Mouse (Mus musculus) limb, embryonic 13.5 days (tissue): Measurements from ENCODE around the gene Creb5. TPM values are rescaled to one million over a fixed set of nuclear protein-coding genes. Genes with fewer than 3 reads are reported as not detected.
A peak's percentile ranks its signal among the peaks of the same experiment; 100 is the strongest.

ENCODE experiments used
- ATAC-seq: fragments of 200-750 bp; cut with Nextera tagmentation; 2 replicates; pipeline ENCODE4 v1.8.0; 2017; ENCODE audit warnings: low read depth, moderate number of reproducible peaks, moderate TSS enrichment; ENCODE audit not compliant: low FRiP score
- H3K27ac ChIP-seq: fragments of 300-500 bp; sonication (generic); 2 replicates; pipeline ENCODE4 v1.5.1; 2015; ENCODE audit warnings: inconsistent platforms, mild to moderate bottlenecking, moderate library complexity
- H3K27me3 ChIP-seq: fragments of 300-500 bp; sonication (generic); 2 replicates; pipeline ENCODE4 v1.6.1; 2015; ENCODE audit warnings: mild to moderate bottlenecking, inconsistent platforms
- H3K36me3 ChIP-seq: fragments of 300-500 bp; sonication (generic); 2 replicates; pipeline ENCODE4 v1.6.1; 2015; ENCODE audit warnings: inconsistent platforms, mild to moderate bottlenecking, moderate library complexity
- H3K4me1 ChIP-seq: fragments of 300-500 bp; sonication (generic); 2 replicates; pipeline ENCODE4 v1.6.1; 2015; ENCODE audit warnings: inconsistent platforms
- H3K4me2 ChIP-seq: fragments of 300-500 bp; sonication (generic); replicated peaks from 2 replicates; pipeline ENCODE4 v1.6.1; 2015; ENCODE audit warnings: inconsistent platforms, mild to moderate bottlenecking, moderate library complexity
- H3K4me3 ChIP-seq: fragments of 300-500 bp; sonication (generic); 2 replicates; pipeline ENCODE4 v1.5.1; 2015; ENCODE audit warnings: moderate library complexity, mild to moderate bottlenecking, inconsistent platforms
- H3K9ac ChIP-seq: fragments of 300-500 bp; sonication (generic); 2 replicates; pipeline ENCODE4 v1.6.1; 2015; ENCODE audit warnings: mild to moderate bottlenecking, inconsistent platforms
- H3K9me3 ChIP-seq: fragments of 300-500 bp; sonication (generic); 2 replicates; pipeline ENCODE4 v1.6.1; 2016; ENCODE audit warnings: inconsistent platforms
- WGBS: fragments of 180-500 bp; shearing (Covaris S2); methylation state at CpG from one replicate; pipeline ENCODE4 v1.1.7; 2015; 5-methylcytosine and 5-hydroxymethylcytosine counted together
- polyA plus RNA-seq: library from polyadenylated mRNA; unstranded; fragments of >200 nt; fragmentation: Nextera tagmentation; extraction: Ambion mirVana; gene quantifications from 2 replicates; pipeline ENCODE4 v1.2.1, GENCODE M21; 2015

The Creb5 gene
- polyA plus RNA-seq, 1 experiment from 2014 or later: 75.4 TPM

DNA sequence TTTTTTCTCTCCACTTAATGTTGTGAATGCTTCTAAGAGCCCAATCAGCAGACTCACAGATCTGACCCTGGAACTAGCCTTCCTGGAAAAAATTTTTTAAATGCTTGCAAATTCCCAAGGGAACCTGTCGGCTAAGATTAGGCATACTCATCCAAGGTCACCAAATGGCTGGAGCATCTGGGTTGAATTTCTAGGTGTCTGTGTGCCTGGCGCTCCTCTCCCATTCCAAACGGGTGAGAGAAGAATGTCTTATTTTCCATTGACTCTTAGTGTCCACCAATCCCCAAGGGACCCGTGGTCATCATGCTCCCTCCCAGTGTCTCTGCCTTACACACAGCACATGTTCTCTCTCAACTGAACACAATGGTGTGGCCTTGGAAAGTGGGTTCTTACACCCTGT is 244.4 kb downstream of the Creb5 start:
- 82% methylated on average over 4 of the region's 4 CpGs for WGBS
- Histone ChIP-seq H3K36me3 (no peaks in the 10 kb centered on the region), H3K9me3 (no peaks in the 10 kb centered on the region), H3K4me3 (no peak overlapping the region), H3K27ac (peak overlapping the region; percentile 93), H3K4me1 (peaks cover 48% of the 10 kb centered on the region), H3K4me2 (no peak overlapping the region), H3K9ac (no peak overlapping the region), H3K27me3 (no peaks in the 10 kb centered on the region)
- ATAC-seq: no peak

DNA sequence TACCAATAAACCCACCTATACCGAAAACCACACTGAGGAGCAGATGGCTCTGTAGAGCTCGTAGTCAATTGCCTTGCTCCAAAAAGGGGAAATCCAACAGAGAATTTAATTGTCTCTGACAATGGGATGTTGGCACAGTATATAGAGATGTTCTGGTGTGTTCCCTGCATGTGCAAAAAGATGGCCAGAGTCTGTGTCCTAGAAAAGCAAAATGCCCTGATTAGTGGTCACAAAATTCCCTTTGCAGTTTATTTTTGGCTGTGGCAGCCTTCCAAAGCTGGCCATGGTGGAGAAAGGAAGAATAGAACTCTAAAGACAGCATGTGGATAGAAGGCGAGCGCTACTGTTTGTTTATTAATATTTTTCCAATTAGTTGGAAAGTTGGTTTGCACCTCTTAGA is 250.5 kb downstream of the Creb5 start:
- WGBS: 91% methylated on average over 4 of the region's 4 CpGs
- H3K9me3 ChIP-seq: no peaks in the 10 kb centered on the region
- no peak for ATAC-seq
- H3K9ac ChIP-seq: no peak overlapping the region
- H3K4me3 ChIP-seq: no peak overlapping the region
- H3K4me2 ChIP-seq: no peak overlapping the region
- no peaks in the 10 kb centered on the region for H3K4me1 ChIP-seq
- H3K36me3 ChIP-seq: no peaks in the 10 kb centered on the region
- H3K27ac ChIP-seq: no peak overlapping the region
- H3K27me3 ChIP-seq: no peaks in the 10 kb centered on the region

DNA sequence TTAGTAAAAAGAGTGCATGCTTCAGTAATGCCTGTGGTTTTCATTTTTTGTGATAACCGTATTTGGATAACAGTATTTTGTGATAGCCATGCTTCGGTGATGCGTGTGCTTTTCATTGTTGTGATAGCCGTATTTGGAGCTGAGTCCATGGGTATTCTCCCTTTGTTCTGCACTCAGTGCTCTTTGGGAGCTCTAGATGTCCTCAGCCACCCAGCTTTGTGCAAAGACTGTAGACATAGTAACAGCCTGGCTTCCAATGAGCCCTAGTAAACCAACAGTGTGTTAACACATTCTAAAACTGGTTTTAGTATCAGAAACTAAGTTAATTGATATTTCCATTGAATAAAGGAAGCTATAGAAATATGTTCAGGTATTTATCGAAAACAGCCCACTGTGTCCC is 254.7 kb downstream of the Creb5 start:
- H3K4me1 ChIP-seq: peaks cover 16% of the 10 kb centered on the region
- H3K27me3 ChIP-seq: no peaks in the 10 kb centered on the region
- H3K4me2 ChIP-seq: no peak overlapping the region
- H3K9me3 ChIP-seq: no peaks in the 10 kb centered on the region
- H3K27ac ChIP-seq: no peak overlapping the region
- no peak overlapping the region for H3K9ac ChIP-seq
- H3K36me3 ChIP-seq: no peaks in the 10 kb centered on the region
- no peak for ATAC-seq
- no peak overlapping the region for H3K4me3 ChIP-seq
- WGBS: 92% methylated on average over 5 of the region's 5 CpGs

DNA sequence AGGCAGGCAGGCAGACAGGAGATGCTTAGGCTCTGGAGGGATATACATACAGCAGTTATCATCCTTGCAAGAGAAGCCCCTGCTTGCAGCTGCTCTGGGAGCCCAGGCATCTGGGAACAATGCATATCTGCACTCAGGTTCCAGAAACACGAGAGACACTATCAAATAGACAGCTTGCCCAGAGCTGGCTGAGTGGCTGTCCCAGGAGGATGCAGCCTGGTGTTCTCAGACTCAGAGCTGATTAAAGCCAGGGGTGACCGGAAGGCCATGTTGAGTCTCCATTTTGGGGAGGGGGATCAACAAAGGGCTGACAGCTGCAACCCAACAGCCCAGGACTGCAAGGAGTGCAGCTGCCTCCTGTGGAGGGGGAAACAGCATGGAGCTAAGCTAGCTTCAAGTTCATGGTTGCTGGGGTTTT is 258.4 kb downstream of the Creb5 start:
- no peaks in the 10 kb centered on the region for H3K9me3 ChIP-seq
- peak; percentile 82 for ATAC-seq
- H3K27ac ChIP-seq: peak overlapping the region; percentile 80

DNA sequence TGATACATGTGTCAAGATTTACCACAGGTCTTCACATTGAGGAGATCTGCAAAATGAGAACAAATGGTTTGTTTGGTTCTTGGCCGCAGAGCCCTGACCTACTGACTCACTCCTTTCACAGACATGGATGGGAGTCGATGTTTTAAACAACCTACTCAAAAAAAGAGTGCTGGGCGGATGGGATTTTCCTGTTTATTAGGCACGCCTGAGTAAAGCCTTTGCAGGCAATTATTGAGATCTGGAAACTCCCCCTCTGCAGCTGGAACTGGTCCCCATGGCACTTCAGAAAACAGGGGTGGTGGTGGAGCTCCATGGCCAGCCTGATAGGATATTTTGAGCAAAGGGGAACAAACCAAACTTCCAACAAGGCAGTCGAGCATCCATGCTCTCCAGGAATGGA is 258.9 kb downstream of the Creb5 start:
- Histone ChIP-seq H3K9ac (no peak overlapping the region), H3K4me2 (no peak overlapping the region)
- ATAC-seq: peak; percentile 7; the same call in 1 of the 2 replicates

More for the DNA sequence above, 258.4 kb downstream of the Creb5 start:
- Histone ChIP-seq H3K27me3 (no peaks in the 10 kb centered on the region), H3K4me1 (peaks cover 44% of the 10 kb centered on the region), H3K36me3 (no peaks in the 10 kb centered on the region), H3K9ac (no peak overlapping the region), H3K4me2 (no peak overlapping the region), H3K4me3 (no peak overlapping the region)
- WGBS: 11% methylated on average over 2 of the region's 2 CpGs

DNA sequence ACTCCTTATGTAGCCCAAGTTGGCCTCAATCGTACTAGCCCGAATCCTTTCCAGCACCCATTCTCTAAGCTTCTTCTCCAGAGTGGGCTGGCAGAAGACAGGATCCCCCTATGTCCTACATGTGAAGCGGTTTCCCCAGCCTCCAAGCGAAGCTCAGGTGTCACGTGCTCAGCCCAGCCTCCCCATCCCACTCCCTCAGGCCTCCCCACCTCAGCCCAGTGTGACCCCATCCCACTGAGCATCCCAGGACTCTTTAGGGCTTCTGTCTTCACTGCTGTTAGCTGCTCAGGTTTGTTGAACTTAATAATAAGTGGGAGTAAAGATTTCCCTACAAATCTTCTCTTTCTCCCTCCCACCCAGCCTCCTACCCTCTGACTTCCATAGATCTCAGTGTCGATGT is 261.2 kb downstream of the Creb5 start:
- 64% methylated on average over 6 of the region's 6 CpGs for WGBS
- Histone ChIP-seq H3K4me2 (no peak overlapping the region), H3K9me3 (no peaks in the 10 kb centered on the region), H3K27me3 (no peaks in the 10 kb centered on the region), H3K36me3 (no peaks in the 10 kb centered on the region), H3K4me1 (peaks cover 68% of the 10 kb centered on the region), H3K9ac (no peak overlapping the region), H3K4me3 (no peak overlapping the region), H3K27ac (peak overlapping the region; percentile 52; the same call in 1 of the 2 replicates)
- ATAC-seq: no peak

More for the DNA sequence above, 258.9 kb downstream of the Creb5 start:
- Histone ChIP-seq H3K27ac (peak overlapping the region; percentile 80), H3K27me3 (no peaks in the 10 kb centered on the region), H3K4me1 (peaks cover 49% of the 10 kb centered on the region), H3K4me3 (no peak overlapping the region), H3K9me3 (no peaks in the 10 kb centered on the region), H3K36me3 (no peaks in the 10 kb centered on the region)
- 19% methylated on average over 5 of the region's 5 CpGs for WGBS

DNA sequence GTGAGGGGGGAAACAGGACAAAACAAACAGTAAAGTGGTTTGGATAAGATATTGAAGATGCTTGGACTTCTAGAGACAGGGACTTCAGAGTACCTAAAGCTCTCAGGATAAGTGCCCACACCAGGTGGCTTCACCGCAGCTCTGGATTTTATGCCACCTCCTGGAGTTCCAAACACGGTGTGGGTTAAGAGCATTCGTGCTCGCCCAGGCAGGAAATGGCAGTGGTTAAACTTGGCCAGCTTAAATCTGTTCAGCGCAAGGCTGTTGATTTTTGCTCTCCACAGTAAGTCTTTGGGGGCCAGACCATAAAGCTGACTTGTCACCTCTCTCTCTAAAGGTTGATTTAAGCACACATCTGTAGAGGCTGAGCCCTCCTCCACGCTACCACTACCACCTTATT is 262.3 kb downstream of the Creb5 start:
- Histone ChIP-seq H3K4me3 (no peak overlapping the region), H3K9me3 (no peaks in the 10 kb centered on the region), H3K36me3 (no peaks in the 10 kb centered on the region), H3K27ac (peak overlapping the region; percentile 72; the same call in 1 of the 2 replicates), H3K27me3 (no peaks in the 10 kb centered on the region), H3K9ac (no peak overlapping the region), H3K4me1 (peaks cover 68% of the 10 kb centered on the region), H3K4me2 (no peak overlapping the region)
- 0 out of 2 replicates have a peak, but pooled peaks have one; percentile 17 for ATAC-seq
- 19% methylated on average over 6 of the region's 6 CpGs for WGBS

DNA sequence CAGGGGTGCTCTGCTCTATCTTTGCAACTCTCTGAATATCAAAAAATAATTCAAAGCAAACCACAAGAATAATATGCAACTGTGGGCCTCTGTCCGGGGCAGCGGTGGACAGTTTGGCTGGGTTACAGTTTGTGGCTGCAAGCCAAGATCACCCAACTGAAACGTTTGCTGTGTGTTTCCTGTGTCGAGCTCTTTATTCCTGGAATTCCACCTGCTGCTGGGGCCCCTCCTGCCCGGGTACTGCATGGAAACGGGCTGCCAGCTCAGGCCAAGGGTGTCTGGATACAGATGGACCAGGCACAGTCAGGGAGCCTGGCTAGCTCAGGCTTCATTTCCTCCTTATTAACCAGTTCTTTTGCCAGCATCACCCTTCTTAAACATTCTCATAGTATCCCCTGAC is 269.0 kb downstream of the Creb5 start:
- Histone ChIP-seq H3K27me3 (no peaks in the 10 kb centered on the region), H3K9ac (no peak overlapping the region), H3K4me3 (no peak overlapping the region), H3K36me3 (no peaks in the 10 kb centered on the region), H3K4me1 (peaks cover 36% of the 10 kb centered on the region), H3K27ac (no peak overlapping the region), H3K9me3 (no peaks in the 10 kb centered on the region), H3K4me2 (no peak overlapping the region)
- no peak for ATAC-seq
- WGBS: 25% methylated on average over 6 of the region's 6 CpGs

DNA sequence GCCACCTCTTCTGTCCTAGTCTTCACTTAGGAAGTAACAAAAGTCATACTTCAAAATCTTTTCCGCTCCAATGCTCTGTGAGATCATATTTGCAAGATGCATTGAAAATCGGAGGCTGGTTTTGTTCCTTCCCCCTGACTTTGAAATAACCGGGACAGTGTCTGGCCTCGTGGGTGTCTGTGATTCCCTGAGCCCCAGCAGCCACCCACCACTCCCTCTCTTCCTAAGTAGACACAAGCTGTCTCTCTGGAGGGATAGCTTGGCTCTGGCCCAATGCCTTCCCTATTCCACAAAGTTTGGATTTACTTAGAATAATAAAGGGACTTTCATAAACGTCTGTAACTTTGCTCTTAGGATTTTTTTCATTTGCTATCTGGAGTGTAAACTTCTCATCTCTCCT is 273.9 kb downstream of the Creb5 start:
- H3K27me3 ChIP-seq: no peaks in the 10 kb centered on the region
- H3K36me3 ChIP-seq: no peaks in the 10 kb centered on the region
- peaks cover 46% of the 10 kb centered on the region for H3K4me1 ChIP-seq
- WGBS: 59% methylated on average over 5 of the region's 5 CpGs
- no peak overlapping the region for H3K4me3 ChIP-seq
- no peak overlapping the region for H3K27ac ChIP-seq
- no peak overlapping the region for H3K9ac ChIP-seq
- no peak for ATAC-seq
- H3K9me3 ChIP-seq: no peaks in the 10 kb centered on the region
- no peak overlapping the region for H3K4me2 ChIP-seq

DNA sequence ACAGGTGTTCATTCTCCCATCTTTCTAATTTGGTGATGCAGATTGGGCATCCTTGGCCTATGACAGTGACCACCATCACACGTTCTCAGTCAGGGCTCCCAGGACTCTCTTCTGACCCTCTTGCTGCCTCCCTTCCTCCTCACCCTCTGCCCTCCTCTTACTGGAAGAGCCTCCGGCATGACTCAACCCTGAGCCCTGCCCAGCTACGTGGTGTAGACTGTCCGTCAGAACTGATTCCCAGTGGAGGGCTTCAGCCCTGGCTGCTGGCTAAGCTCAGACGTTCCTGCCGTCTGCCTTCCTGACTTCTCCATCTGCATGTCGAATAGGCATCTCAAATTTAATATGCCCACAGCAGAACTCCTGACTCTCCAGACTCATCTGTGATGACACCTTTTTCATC is 275.5 kb downstream of the Creb5 start:
- H3K4me1 ChIP-seq: peaks cover 51% of the 10 kb centered on the region
- H3K36me3 ChIP-seq: no peaks in the 10 kb centered on the region
- no peak overlapping the region for H3K9ac ChIP-seq
- ATAC-seq: no peak
- H3K9me3 ChIP-seq: no peaks in the 10 kb centered on the region
- no peaks in the 10 kb centered on the region for H3K27me3 ChIP-seq
- no peak overlapping the region for H3K27ac ChIP-seq
- no peak overlapping the region for H3K4me3 ChIP-seq
- WGBS: 61% methylated on average over 7 of the region's 7 CpGs
- no peak overlapping the region for H3K4me2 ChIP-seq

DNA sequence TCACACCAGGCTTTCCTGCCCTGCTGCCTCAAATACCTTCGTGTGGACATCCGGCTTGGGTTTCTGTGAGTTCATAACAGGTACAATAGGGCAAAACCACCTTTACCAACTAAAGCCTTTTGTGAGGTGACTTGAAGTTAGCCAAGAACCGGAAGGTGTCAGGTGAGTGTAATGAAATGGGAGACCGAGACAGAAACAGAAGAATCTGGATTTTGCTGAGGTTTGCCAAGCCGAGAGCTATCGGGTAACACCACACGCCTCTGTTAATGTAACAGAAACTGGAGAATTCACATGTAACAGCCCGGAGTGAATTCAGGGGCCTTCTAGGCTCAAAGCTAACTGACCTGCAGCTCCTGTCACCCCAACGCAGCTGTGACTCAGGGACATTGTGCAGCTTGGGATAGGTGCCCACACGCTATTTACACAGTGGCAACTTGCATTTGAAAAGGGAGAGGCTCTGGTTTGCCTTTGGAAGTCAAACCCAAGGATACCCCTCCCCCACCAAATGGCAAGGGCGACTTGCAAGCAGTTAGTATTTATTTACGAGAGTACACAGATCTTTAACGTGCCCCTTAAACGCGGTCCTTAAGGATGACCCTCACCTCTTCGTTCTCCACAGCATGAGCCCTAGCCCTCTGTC is 276.6 kb downstream of the Creb5 start:
- ATAC-seq: no peak
- no peaks in the 10 kb centered on the region for H3K36me3 ChIP-seq
- H3K27ac ChIP-seq: peak overlapping the region; percentile 48; the same call in 1 of the 2 replicates
- no peak overlapping the region for H3K9ac ChIP-seq
- H3K27me3 ChIP-seq: no peaks in the 10 kb centered on the region
- no peaks in the 10 kb centered on the region for H3K9me3 ChIP-seq
- peaks cover 61% of the 10 kb centered on the region for H3K4me1 ChIP-seq
- H3K4me2 ChIP-seq: no peak overlapping the region
- 42% methylated on average over 16 of the region's 16 CpGs for WGBS
- no peak overlapping the region for H3K4me3 ChIP-seq

DNA sequence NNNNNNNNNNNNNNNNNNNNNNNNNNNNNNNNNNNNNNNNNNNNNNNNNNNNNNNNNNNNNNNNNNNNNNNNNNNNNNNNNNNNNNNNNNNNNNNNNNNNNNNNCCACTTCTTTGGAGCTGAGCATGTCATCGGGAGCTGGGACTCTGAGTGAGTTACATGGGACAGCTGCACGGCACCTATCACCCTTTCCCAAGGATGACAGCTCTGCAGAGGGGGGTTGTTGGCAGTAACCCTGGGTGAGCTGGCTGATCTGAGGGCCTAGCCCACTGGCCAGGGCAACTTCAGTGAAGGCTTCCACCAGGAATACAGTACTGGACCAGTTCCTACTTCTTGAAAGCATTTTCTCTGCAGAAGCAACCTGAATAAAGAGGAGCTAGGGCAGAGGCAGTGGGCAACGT is 282.4 kb downstream of the Creb5 start:
- Histone ChIP-seq H3K9me3 (no peaks in the 10 kb centered on the region), H3K4me2 (no peak overlapping the region), H3K4me1 (peaks cover 59% of the 10 kb centered on the region), H3K36me3 (no peaks in the 10 kb centered on the region), H3K4me3 (no peak overlapping the region), H3K27me3 (no peaks in the 10 kb centered on the region), H3K9ac (no peak overlapping the region), H3K27ac (no peak overlapping the region; the same call in 1 of the 2 replicates)
- WGBS: 56% methylated on average over 3 of the region's 3 CpGs
- ATAC-seq: no peak

DNA sequence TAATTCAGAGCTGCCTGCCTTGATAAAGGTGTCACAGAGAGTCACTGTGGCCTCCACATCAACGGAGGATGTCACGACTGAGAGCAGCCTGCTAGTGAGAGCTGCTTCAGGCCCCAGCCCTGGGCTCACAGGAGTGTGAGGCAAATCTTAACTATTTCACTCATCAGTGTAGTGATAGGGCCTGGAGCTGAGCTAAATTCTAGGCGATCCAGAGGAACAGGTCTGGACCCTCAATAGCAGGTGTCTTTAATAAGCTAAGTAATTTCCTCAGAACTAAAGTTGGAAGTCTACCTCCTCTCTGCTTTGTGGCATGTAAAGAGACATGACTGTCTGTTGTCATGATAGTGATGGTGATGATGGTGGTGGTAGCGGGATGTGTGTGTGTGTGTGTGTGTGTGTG is 283.8 kb downstream of the Creb5 start:
- Histone ChIP-seq H3K27me3 (no peaks in the 10 kb centered on the region), H3K36me3 (no peaks in the 10 kb centered on the region), H3K27ac (peak overlapping the region; percentile 10; the same call in 1 of the 2 replicates), H3K4me2 (no peak overlapping the region), H3K4me3 (no peak overlapping the region), H3K4me1 (peaks cover 70% of the 10 kb centered on the region), H3K9ac (no peak overlapping the region), H3K9me3 (no peaks in the 10 kb centered on the region)
- no peak for ATAC-seq
- 71% methylated on average over 4 of the region's 4 CpGs for WGBS
